Mouse (Mus musculus) 3134 (cell line): ENCODE data around the gene Htr3b.
"Not testable (repeated sequence)": the region's sequence is repeated elsewhere in the genome, so short reads cannot be mapped to it uniquely, and the experiment has no call there.

Experiments
- DNase-seq: peaks from one replicate; pipeline ENCODE4 v3.0.0-alpha.2; 2011; ENCODE audit warnings: low spot score; ENCODE audit not compliant: insufficient read length; ENCODE audit errors: extremely low read depth

Gene Htr3b

DNA sequence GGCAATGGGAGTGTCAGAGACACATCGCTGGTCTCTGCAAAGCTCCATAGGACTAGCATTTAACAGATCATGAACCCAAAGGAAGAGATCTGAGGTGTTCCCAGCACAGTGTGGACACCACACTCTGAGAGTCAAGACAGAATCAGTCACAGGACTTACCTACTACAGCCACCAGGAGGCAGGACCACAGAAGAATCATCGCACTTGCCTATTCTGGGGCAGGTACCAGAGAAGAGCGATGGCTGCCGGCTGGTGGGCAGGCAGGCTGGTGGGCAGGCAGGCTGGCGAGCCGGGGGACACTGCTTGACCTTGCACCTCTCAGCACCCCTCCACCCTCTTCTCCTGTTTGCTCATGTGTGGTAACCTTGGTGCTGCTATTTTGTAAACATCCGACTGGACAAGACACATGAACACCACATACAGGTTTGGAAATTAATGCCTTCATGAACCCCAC, at the start of gene Htr3b:
Gene Htr3b (minus strand): TSS at position 404 of the 454 bp plus-strand sequence.
- no peak for DNase-seq

DNA sequence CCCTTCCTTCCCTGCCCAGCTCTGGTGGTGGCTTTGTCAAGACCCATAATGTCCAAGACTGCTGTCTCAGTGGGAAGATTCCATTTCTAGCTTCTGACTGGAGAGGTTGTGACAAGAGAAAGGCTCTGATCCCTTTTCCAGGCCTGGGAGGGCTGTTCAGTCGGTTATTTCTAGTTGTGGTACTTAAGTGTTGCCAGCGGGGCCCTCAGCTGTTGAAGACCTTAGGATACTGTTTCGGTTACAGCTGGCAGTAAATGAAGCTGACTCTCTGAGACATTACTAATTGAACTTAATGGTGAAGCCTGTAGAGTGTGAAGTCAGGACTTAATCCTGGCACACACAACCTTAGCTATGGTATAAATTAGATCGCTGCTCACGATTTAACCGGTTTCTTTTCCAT, 34.5 kb upstream of the Htr3b start:
- DNase-seq, result no peak

GRCm38 (mm10) chr9:48995735-48996134, 30.9 kb upstream of the Htr3b start:
- no peak for DNase-seq

DNA sequence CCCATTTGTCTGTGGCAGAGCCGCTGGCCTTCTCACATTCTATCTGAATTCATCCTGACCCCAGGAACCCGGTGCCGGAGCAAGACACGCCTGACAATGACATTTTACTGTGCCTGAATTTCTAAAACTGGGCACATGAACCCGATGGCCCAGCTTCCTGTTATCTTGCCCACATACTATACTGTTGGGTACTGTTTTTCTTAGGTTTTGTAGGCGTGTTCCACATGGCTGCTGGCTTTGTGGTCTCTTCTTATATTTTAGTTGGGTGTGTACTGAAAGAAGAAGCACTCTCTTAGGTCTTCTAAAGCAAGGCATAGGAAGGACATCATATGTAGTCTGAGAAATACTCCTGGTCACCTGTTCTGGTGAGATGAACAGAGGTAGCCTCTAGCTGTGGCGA, 30.0 kb upstream of the Htr3b start:
- no peak for DNase-seq

DNA sequence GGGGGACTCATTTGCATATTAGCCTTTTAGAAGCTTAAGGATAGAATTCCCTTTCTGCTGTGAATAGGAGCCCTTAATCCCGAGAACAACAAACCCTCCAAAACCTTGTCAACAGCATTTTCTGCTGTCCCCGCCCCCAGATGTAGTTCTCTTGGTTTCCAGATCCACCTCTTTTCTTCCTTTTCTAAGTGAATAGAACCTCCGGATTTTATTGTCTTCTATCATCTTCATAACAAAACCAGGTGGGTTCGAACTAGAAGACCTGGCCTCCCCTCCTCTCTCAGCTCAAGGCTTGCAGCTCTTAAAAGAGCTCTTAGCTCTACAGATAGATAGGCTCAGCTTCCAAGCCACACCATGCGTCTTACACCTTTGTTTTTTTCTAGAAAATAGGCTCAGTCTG, 26.9 kb upstream of the Htr3b start:
- DNase-seq, result no peak

- no peak for DNase-seq
Measured at GRCm38 (mm10) chr9:48987201-48988101, 22.7 kb upstream of the Htr3b start.

DNA sequence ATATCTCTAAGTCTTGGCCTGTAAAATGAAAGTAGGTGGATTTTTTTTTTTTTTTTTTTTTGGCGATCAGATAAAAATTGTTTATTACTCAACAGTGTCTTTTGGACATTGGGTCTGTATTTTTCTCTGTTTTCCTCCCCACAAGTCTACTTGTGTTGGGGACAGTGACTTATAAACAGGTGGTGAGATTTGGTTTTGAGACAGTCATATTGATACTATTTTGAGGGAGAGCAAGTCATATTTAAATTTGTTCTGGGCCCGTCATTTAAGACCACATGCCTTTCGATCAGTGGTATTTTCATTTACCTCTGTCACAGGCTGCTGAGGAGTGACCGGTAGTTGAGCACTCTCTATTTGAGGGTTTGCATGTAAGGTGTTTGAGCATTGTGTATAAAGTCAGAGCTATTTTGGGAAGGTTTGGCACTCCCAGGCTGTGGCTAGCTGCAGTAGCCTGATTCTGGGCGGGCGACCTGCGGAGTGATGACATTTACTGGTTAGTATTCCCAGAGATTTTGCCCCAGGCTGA, 21.9 kb upstream of the Htr3b start:
- no peak for DNase-seq

- DNase-seq, result no peak
Measured at GRCm38 (mm10) chr9:48985708-48986088, 20.9 kb upstream of the Htr3b start.

DNA sequence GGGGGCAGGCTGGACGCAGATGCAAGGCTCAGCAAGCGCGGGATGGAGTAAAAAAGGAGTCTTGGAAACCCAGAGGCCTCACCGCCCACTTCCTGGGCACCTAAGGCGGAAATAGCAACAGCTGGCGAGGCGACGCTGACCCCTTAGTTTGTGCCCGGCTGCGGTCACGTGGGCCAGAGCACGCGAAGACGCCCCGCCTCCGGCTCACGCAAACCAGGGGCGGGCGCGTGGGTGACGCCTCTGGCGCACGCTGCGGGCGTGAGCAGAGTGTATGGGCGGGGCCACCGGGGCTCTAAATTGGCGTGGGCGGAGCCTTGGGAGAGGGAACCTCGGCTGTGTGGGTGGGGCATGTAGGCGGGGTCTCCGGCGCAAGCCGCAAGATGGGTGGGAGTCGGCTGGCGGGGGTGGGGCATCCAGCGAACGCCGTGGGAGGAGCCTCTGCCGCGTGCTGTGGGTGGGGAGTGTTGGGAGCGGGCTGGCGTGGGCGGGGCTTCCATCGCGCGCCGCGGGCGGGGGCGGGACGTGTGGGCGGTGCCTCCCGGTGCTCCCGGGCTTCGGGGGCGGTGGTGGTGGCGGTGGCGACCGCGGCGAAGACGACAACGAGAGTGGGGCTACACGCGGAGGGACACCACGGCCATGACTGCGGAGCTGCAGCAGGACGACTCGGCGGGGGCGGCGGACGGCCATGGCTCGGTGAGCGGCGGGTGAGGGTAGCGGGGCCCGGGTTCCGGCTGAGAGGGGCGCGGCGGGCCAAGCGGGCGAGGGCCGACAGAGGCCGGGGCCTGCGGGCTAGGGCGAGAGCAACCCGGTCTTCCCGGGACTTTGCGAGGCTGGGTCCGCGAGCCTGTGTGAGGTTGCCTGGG, 20.3 kb upstream of the Htr3b start, which contains the start of gene Usp28:
Gene Usp28 (plus strand): TSS at position 531 of the 863 bp plus-strand sequence.
- peak; percentile 98 for DNase-seq

DNA sequence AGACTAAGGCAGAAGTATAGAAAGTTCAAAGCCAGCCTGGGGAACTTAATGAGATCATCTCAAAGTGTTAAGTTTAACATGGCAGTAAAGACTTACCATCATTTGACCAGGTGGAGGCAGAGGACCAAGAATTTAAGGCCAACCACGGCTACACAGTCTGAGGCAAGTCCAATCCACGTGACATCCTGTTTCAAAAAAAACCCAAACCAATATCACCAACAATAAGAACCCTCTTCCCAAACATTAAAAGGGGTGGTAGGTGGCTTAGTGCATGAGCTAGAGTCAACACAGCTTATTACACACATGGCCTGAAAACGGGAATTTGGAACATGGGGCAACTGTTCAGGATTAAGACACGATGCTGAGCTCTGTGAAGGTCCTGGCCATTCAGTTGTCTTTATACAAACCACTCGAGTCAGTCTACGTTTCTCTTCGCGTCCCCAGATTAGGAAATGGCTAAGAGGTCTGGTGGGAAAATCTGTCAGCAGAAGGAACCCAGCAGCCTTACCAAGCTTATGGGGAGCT, 19.6 kb upstream of the Htr3b start:
- peak; percentile 30 for DNase-seq

GRCm38 (mm10) chr9:48983801-48984200, 19.0 kb upstream of the Htr3b start:
- not testable (repeated sequence) for DNase-seq

DNA sequence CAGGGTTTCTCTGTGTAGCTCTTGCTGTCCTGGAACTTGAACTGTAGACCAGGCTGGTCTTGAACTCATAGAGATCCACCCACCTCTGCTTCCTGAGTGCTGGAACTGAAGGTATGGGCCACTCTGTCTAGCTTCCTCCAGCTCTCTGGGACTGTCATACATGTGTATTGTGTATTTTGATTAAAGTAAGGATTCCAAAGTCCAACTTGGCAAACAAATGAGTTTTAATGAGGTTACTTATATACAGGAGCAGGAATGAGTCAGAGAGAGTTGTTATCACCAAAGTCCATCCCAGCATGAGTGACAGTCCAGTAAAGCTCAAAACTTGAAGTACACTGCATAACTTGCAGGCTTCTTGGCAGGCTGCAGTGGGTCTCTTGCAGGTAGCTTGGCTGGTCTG, 17.0 kb upstream of the Htr3b start:
- no peak for DNase-seq

GRCm38 (mm10) chr9:48980781-48981180, 16.0 kb upstream of the Htr3b start:
- no peak for DNase-seq

- DNase-seq, result no peak
Measured at GRCm38 (mm10) chr9:48980371-48980770, 15.6 kb upstream of the Htr3b start.

DNA sequence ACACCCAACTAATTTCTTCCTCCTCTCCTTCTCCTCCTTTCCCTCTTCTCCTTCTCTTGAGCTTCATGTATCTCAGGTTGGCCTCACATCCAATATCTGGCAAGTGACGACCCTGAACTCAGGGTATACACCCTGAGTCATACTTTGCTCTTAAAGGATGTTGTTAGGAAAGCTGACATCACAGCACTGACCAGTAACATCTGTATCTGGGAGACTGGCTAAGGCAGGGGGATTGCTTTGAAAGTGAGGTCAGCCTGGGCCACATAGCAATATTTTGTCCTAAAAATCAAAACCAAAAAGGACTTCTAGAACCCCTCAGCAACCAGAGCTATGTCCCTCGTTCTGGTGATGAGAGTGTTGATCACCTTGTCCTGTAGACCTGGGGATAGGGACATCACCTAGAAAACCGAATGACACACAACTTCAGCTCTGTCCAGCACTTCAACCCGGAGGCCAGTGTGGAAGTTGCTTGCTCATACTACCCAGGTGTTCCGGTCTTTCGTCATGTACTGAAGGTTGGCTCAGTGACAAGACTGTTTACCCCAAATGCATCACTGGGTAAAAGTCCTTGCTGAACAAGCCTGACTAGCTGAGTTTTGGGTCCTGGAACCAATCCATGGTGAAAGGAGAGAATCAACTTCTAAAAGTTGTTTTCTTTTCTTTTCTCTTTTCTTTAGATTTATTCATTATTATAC, 12.0 kb upstream of the Htr3b start:
- peak; percentile 51 for DNase-seq

DNA sequence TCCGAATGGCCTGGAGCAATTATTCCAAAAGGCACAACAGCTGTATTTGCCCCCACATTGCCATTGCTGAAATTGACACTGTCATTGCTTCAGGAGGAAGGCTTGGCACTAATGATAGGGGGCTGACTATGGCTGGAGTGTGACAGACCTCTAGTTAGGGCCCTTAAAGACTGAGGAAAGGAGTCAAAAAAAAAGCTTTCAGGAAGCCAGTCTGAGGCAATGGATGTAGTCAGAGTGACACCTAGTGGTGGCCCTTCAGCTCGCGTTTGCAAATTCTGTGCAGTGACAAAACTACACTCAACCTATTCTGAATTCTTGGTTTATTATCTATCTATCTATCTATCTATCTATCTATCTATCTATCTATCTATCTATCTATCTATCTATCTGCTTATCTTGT, 7.7 kb upstream of the Htr3b start:
- no peak for DNase-seq

DNA sequence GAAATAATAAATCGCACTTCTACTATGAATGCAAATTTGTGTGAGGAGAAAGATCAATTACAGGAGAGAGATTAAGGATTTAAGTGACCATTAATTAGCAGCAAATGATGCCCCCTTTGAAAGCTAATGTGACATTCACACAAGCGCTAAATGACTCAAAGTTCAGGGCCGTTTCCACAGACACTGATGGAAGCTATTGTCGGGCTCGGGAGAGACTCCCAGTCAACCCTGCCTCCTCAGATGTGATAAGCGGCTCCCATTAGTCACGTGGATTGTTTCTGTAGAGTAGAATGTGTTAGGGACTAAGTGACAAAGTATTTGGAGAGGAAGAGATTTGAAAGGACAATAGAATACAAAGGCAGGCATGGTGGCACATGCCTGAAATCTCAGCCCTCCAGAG, 2.7 kb downstream of the Htr3b start:
- no peak for DNase-seq

GRCm38 (mm10) chr9:48961314-48961713, 3.5 kb downstream of the Htr3b start:
- no peak for DNase-seq

GRCm38 (mm10) chr9:48947565-48947964, 17.2 kb downstream of the Htr3b start:
- no peak for DNase-seq

DNA sequence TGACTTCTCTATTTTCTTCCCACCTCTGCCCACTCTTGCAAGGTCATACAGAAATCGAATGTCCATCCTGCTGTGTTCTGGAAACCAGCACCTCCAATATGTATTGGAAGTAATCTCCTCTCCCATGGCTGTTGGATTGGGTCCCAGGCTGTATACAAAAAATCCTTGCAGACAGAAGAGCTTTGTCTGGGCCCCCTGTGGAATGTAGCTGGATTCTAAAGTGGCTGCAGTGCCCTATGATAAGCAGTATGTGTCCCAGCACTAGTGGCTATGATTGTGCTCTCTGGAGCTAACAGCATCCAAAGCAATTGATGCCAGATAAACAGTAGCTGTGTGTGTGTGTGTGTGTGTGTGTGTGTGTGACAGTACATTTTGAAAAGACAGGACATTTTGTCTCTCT, 22.4 kb downstream of the Htr3b start:
- DNase-seq, result no peak
